22 mouse cellular contexts compared by ENCODE assay signal in the genomic region with DNA sequence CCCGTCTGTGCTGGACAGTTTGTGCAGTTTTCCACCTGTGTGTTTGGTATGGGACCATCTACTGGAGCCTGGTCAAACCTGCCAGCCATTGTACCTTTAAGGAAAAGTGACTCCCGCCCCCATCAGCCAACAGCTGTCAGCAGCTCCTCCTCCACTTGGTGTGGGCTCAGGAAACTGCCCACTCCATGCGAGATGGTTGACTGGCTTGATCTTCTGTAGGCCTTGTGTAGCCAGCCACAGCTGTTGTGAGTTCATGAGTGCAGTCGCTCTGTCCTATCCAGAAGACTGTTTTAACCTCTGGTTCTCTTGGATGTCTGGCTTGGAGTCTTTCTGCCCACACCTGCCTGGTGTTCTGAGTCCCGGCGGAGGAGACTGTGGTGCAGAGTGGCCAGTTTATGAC.
DNase-seq lines count a peak whose midpoint lies in the region; ATAC-seq and TF ChIP-seq lines count a peak whose summit lies in the region.
"Had no signal": no experiment of that assay in that cellular context is flagged by ENCODE, and none has a peak within 500 bp of the region (broad histone marks: within the 10 kb centered on the region; RNA-seq: fewer than 3 reads in every experiment).

No protein-coding gene starts in this region.

- 66% methylated on average over 6 of the region's 6 CpGs for WGBS in kidney, embryonic 15.5 days

- no peak overlapping the region for H3K9ac ChIP-seq in kidney, embryonic 15.5 days
- H3K9ac ChIP-seq: embryonic facial prominence, embryonic 13.5 days; embryonic facial prominence, embryonic 15.5 days; forebrain, embryonic 12.5 days had no signal

- TF ChIP-seq POLR2A in myocyte (IDR thresholded peaks at IDR 0.05; ENCODE audit: insufficient read length, low read depth): no peak

- peak; percentile 59; the same call in 1 of the 2 replicates for ATAC-seq in kidney, embryonic 15.5 days (replicated peaks; ENCODE audit: low FRiP score)
- ATAC-seq: forebrain, embryonic 14.5 days had no signal

- H3K79me2 ChIP-seq in myocyte (ENCODE audit: control insufficient read depth, insufficient read depth): peaks cover 100% of the 10 kb centered on the region

- H3K9me3 ChIP-seq in kidney, embryonic 15.5 days (replicated peaks): no peaks in the 10 kb centered on the region
- H3K9me3 ChIP-seq: embryonic facial prominence, embryonic 13.5 days; embryonic facial prominence, embryonic 15.5 days; forebrain, embryonic 10.5 days; forebrain, embryonic 12.5 days had no signal

- DNase-seq in heart, adult 11 months: peak; percentile 88
- DNase-seq in heart, postnatal 4 days: no peak
- no peak for DNase-seq in kidney, postnatal 10 days
- DNase-seq in urinary bladder, postnatal 36 days (ENCODE audit: low spot score in 2 of 2): no peak
- DNase-seq: adrenal gland, adult 2 months; adrenal gland, postnatal 10 days; adrenal gland, postnatal 25 days; cerebellum, adult 11 months; cerebellum, adult 18-20 months; cerebellum, adult 8-10 months; cerebellum, adult 9-11 months; cerebellum, postnatal 14 days; cerebellum, postnatal 36 days; embryo, embryonic 11 days had no signal

- H3ac ChIP-seq in myocyte (ENCODE audit: control insufficient read depth, insufficient read length): no peak overlapping the region

- no peaks in the 10 kb centered on the region for H3K36me3 ChIP-seq in kidney, embryonic 15.5 days
- no peaks in the 10 kb centered on the region for H3K36me3 ChIP-seq in myocyte (ENCODE audit: control insufficient read depth, insufficient read depth)
- H3K36me3 ChIP-seq: embryonic facial prominence, embryonic 13.5 days; embryonic facial prominence, embryonic 15.5 days; forebrain, embryonic 10.5 days; forebrain, embryonic 12.5 days had no signal

- H3K4me2 ChIP-seq in kidney, embryonic 15.5 days: no peak overlapping the region
- no peak overlapping the region for H3K4me2 ChIP-seq in myocyte (ENCODE audit: low read depth)
- H3K4me2 ChIP-seq: embryonic facial prominence, embryonic 13.5 days; embryonic facial prominence, embryonic 15.5 days; forebrain, embryonic 12.5 days had no signal

- no peak overlapping the region for H3K27ac ChIP-seq in kidney, embryonic 15.5 days
- H3K27ac ChIP-seq: embryonic facial prominence, embryonic 13.5 days; embryonic facial prominence, embryonic 15.5 days; forebrain, embryonic 10.5 days; forebrain, embryonic 12.5 days had no signal

- H3K27me3 ChIP-seq in kidney, embryonic 15.5 days: no peaks in the 10 kb centered on the region
- H3K27me3 ChIP-seq in myocyte (ENCODE audit: control insufficient read depth, insufficient read depth, insufficient read length): no peaks in the 10 kb centered on the region
- H3K27me3 ChIP-seq: embryonic facial prominence, embryonic 13.5 days; embryonic facial prominence, embryonic 15.5 days; forebrain, embryonic 12.5 days had no signal

- peaks cover 26% of the 10 kb centered on the region for H3K4me1 ChIP-seq in kidney, embryonic 15.5 days

- H3K4me3 ChIP-seq in kidney, embryonic 15.5 days (replicated peaks): no peak overlapping the region
- no peak overlapping the region for H3K4me3 ChIP-seq in myocyte
- H3K4me3 ChIP-seq: embryonic facial prominence, embryonic 13.5 days; embryonic facial prominence, embryonic 15.5 days; erythroblast, embryonic 14.5 days; forebrain, embryonic 10.5 days; forebrain, embryonic 12.5 days had no signal

TF ChIP-seq in myocyte, 11 proteins besides CTCF, POLR2A, EP300 and RAD21:
- no peak for TF ChIP-seq USF1 (IDR thresholded peaks at IDR 0.05; ENCODE audit: low read depth)
- TF ChIP-seq MYOG (IDR thresholded peaks at IDR 0.05; ENCODE audit: control insufficient read depth in 1 of 3, insufficient read depth in 1 of 3, insufficient read length in 2 of 3, low read depth in 2 of 3): peak; percentile 62 to 91 (median 71)
- TF ChIP-seq MYOD1 (IDR thresholded peaks at IDR 0.05; ENCODE audit: control insufficient read depth in 1 of 3, insufficient read length in 2 of 3, low read depth in 2 of 3): peak in 2 of 3 experiments; percentile 71 to 89
